In the genomic region with DNA sequence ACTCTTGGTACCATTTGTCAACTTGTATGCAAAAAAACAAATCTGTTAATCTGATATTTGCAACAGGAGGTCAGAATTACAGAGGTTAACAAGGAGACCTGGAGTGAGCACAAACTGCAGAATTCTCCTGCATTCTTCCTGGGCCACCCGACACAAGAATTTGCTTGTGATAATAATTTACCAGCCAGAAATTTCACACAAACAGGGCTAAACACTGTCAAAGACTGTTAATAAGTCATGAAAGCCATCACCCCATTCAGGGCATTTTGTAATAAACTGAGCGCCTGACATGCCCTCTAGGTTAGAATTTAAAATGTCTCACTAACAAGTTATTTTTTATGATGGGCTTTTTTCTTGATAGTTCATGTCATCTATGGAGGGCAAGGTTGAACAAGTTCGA, we compare ENCODE assay signal across 22 mouse cellular contexts. TPM values are rescaled to one million over a fixed set of nuclear protein-coding genes. Genes with fewer than 3 reads are reported as not detected.
"Had no signal": no experiment of that assay in that cellular context is flagged by ENCODE, and none has a peak within 500 bp of the region (broad histone marks: within the 10 kb centered on the region; RNA-seq: fewer than 3 reads in every experiment).

No protein-coding gene starts in this region.

- ATAC-seq: intestine, postnatal 0 days; liver, embryonic 12.5 days; midbrain, embryonic 13.5 days; midbrain, embryonic 16.5 days had no signal

- H3K4me2 ChIP-seq: limb, embryonic 13.5 days; liver, embryonic 12.5 days; liver, embryonic 15.5 days; lung, embryonic 15.5 days; midbrain, embryonic 13.5 days; neural tube, embryonic 13.5 days; stomach, embryonic 15.5 days had no signal

- H3K4me3 ChIP-seq: limb, embryonic 10.5 days; limb, embryonic 13.5 days; liver, embryonic 12.5 days; liver, embryonic 15.5 days; lung, embryonic 15.5 days; megakaryocyte, embryonic 14.5 days; midbrain, embryonic 10.5 days; midbrain, embryonic 13.5 days; myocyte; neural tube, embryonic 13.5 days; stomach, embryonic 15.5 days had no signal

- H3K9ac ChIP-seq: limb, embryonic 13.5 days; liver, embryonic 12.5 days; liver, embryonic 15.5 days; lung, embryonic 15.5 days; midbrain, embryonic 13.5 days; neural tube, embryonic 13.5 days; stomach, embryonic 15.5 days had no signal

- H3K27ac ChIP-seq: limb, embryonic 10.5 days; limb, embryonic 13.5 days; liver, embryonic 12.5 days; liver, embryonic 15.5 days; lung, embryonic 15.5 days; midbrain, embryonic 10.5 days; midbrain, embryonic 13.5 days; neural tube, embryonic 13.5 days; stomach, embryonic 15.5 days had no signal

- H3K27me3 ChIP-seq: limb, embryonic 13.5 days; liver, embryonic 12.5 days; liver, embryonic 15.5 days; lung, embryonic 15.5 days; megakaryocyte, embryonic 14.5 days; midbrain, embryonic 13.5 days; neural tube, embryonic 13.5 days; stomach, embryonic 15.5 days had no signal

- H3K9me3 ChIP-seq: liver, embryonic 12.5 days; liver, embryonic 15.5 days; lung, embryonic 15.5 days; stomach, embryonic 15.5 days had no signal

- H3K4me1 ChIP-seq: limb, embryonic 10.5 days; limb, embryonic 13.5 days; lung, embryonic 15.5 days; midbrain, embryonic 10.5 days; midbrain, embryonic 13.5 days; neural tube, embryonic 13.5 days; stomach, embryonic 15.5 days had no signal

- DNase-seq: liver; lung, adult 18-20 months; lung, postnatal 10 days; lung, postnatal 36 days; right cerebral cortex, postnatal 25 days; spleen, adult 18-20 months; thymus, postnatal 25 days had no signal

RNA-seq across cellular contexts. Expression of gene Hey2, which starts 51.6 kb away (rescaled TPM):
- total RNA-seq: monocyte, adult 5-6 weeks; neutrophil, adult 5-6 weeks had no signal
